Mouse (Mus musculus): ENCODE data around the gene Kcnq1.

Gene Kcnq1

GRCm38 (mm10) chr7:143412606-143413005, 306.4 kb downstream of the Kcnq1 start:
- no peak for DNase-seq (ENCODE audit: low read depth, low spot score)

GRCm38 (mm10) chr7:143415070-143415469, 308.9 kb downstream of the Kcnq1 start:
- no peak for DNase-seq (ENCODE audit: low read depth, low spot score)

GRCm38 (mm10) chr7:143416406-143416805, 310.2 kb downstream of the Kcnq1 start:
- DNase-seq (ENCODE audit: low read depth, low spot score): no peak

DNA sequence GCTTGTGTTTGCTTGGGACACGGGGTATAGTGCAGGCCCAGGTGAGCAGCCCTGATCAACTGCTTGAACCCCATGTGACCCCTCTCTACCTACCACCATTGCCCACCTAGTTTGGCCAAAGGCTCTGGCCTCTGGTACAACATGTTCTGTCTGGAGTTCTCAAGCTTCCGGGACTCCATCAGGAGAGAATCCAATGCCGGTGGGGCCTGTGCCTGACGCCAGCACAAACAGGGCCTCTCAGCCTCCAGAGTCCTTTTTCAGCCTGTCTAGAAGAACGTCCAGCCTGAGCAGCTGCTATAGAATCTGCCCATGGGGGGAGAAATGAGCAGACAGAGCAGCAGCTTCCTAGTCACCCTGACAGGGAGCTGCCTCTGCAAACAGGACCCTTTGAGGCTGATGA, 311.7 kb downstream of the Kcnq1 start:
- no peak for DNase-seq (ENCODE audit: low read depth, low spot score)

DNA sequence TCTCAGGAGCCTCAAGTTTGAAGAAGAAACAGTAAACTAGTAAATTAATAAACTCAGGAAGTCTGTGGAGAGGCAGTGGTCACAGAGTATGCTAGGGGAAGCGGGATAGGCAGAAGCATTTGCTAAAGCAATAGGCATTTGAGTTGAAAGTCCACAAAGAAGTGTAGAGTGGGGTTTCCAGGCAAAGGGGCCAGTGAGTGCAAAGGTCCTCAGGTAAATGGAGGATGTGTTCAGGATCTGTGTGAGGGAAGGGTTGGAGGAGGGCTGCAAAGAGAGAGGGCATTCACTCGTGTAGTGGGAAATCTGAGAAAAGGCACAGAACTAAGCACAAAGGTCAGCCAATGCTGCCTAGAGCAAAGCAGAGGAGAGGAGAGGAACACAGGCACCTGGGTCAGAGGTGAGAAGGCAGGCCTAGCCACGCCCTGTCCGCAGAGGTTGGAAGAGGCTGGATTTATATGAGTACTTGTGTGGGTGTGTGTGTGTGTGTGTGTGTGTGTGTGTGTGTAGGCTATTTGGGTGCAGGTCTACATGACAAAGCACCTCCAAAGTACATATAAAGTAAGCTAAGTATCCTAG, 313.5 kb downstream of the Kcnq1 start:
- no peak for DNase-seq (ENCODE audit: low read depth, low spot score)

DNA sequence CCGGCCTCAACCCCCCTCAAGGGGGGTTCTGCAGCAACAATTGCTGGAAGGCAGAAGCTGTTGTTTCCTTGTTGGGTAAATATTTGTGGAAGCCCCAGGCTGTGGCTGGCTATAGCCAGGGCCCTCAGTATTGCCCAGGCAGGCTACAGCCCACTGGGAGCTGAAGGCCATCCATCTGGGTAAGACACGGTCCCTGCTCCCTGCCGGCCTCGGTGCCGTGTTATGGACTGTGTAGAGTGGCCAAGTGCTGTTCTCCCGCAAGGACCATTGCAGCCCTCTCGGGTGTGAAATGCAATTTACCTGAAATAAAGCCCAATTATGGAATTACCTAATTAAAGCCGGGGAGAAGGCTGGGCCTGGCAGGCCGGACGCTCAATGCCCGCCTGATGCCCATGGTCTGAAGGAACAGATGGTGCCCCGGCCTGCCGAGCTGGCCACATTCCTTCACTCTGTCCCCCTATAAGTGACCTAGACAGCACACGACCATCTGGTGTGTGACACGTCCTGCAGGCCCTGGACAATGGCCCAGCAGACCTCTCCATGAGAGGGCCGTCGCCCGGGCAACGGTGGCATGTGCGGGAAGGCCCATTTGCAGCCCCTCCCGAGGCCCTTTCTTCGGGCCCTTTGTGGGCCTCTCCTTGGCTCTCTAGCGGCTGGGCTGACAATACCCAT, 322.1 kb downstream of the Kcnq1 start:
- peak; percentile 81 for DNase-seq (ENCODE audit: low read depth, low spot score)

- DNase-seq (ENCODE audit: low read depth, low spot score): peak; percentile 28
Measured at GRCm38 (mm10) chr7:143428814-143429499, 322.8 kb downstream of the Kcnq1 start.

- no peak for DNase-seq (ENCODE audit: low read depth, low spot score)
Measured at GRCm38 (mm10) chr7:143432631-143433030, 326.5 kb downstream of the Kcnq1 start.

GRCm38 (mm10) chr7:143433331-143433730, 327.2 kb downstream of the Kcnq1 start:
- DNase-seq (ENCODE audit: low read depth, low spot score): no peak

DNA sequence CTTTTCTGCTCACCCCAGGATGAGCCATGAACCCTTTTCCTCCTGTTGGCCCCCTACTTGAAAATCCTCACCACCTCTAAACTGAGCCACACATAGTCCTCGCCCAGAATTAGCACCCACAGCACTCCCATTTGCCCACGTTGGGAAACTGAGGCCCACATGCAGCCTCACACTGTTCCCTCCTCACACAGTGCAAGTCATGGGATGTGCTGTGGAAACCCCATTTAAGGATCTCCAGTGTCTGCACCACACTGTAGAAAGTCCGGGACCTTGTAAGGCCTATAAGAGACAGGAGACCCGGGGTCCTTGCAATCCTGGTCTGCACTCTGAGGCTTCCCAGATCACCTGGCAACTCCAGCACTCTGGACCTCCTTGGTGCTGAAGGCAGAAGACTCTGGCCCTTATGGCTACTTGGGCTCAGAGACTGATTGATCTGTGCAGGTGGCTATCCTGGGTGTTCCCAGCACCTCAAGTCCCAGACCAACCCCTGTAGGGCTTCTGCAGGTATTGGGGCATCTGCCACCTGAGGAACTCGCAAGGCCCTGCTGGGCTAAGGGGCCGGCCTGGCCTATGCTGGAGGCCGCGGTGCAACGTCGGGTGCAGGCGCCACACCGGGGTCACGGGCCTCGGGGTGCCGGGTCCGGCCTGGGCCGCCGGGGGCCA, 331.2 kb downstream of the Kcnq1 start:
- DNase-seq (ENCODE audit: low read depth, low spot score): no peak

GRCm38 (mm10) chr7:143437894-143438581, 331.9 kb downstream of the Kcnq1 start:
- DNase-seq (ENCODE audit: low read depth, low spot score): peak; percentile 73

- no peak for DNase-seq (ENCODE audit: low read depth, low spot score)
Measured at GRCm38 (mm10) chr7:143438965-143439364, 332.8 kb downstream of the Kcnq1 start.

DNA sequence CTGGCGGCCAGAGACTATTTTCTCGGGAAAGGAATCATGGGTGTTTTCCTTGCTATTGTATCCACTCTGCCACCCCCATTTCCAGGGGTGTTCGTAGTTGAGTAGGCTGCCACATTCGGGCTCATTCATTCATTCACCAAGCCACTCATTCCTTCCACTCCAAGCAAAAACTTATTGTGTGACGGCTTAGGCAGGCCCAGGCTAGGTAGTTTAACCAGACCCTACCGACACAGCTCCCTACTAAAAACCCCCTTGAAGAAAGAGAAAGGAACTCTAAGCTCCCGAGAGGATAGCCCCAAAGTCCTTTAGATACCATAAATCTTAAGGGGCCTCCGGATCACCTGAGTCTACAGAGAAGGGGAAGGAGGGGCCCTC, 338.4 kb downstream of the Kcnq1 start:
- no peak for DNase-seq (ENCODE audit: low read depth, low spot score)

- peak; percentile 67 for DNase-seq (ENCODE audit: low read depth, low spot score)
Measured at GRCm38 (mm10) chr7:143444955-143445648, 338.9 kb downstream of the Kcnq1 start.

DNA sequence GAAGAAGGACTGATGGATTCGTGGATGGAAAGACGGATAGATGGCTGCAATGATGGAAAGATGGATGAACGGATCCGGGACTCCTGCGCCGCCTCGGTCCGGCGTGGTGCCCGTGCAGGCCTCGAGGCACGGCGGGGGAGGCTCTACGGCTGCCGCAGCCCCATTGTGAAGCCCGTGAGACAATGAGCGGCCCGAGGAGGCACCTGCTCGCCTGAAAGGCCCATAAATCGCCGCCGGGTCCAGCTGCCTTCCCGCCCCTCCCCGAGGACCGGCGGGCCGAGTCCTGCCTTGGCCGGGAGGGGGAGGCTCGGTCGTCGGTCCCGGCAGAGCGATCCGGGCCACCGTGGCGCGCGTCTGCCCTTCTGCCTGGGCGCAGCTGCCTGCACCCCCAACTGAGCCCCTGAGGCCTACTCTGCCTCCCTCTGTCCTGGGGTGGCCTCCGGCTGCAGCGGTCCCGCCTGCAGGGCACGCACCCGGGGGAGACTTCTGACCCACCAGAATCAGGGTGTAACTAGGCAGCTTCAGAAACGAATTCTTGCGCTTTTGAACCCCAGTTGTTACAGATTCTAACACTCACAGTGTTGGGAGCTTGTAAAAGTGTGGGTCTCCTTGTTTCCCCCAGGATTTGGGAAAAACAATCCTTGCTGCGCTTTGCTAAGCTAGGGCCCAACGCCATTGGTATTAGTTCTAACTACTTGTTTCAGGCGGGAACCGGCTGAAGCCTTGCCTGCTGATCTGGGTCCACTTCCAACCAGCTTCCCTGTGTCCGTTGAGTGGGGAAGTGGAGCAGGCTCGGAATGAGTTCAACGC, 339.7 kb downstream of the Kcnq1 start:
- peak; percentile 68 for DNase-seq (ENCODE audit: low read depth, low spot score)

DNA sequence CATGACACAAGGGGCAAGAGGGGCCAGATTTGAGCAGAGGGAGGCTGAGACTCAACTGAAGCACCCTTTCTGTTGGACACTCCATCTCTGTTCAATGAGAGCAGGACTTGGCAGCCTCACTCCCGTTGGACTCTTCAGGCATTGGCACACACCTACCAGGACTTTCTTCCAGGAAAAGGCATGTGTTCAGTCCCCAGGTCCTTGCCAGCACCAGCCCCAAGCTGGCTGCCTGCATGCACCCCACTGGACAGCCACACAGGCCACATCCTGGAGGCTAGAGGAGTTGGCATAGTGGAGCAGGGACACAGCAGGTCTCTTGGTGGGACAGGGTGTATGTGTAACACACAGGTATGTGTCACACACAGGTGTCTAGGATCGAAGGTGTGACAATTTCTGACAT, 341.0 kb downstream of the Kcnq1 start:
- DNase-seq (ENCODE audit: low read depth, low spot score): no peak

- no peak for DNase-seq (ENCODE audit: low read depth, low spot score)
Measured at GRCm38 (mm10) chr7:143458963-143459331, 352.8 kb downstream of the Kcnq1 start.

DNA sequence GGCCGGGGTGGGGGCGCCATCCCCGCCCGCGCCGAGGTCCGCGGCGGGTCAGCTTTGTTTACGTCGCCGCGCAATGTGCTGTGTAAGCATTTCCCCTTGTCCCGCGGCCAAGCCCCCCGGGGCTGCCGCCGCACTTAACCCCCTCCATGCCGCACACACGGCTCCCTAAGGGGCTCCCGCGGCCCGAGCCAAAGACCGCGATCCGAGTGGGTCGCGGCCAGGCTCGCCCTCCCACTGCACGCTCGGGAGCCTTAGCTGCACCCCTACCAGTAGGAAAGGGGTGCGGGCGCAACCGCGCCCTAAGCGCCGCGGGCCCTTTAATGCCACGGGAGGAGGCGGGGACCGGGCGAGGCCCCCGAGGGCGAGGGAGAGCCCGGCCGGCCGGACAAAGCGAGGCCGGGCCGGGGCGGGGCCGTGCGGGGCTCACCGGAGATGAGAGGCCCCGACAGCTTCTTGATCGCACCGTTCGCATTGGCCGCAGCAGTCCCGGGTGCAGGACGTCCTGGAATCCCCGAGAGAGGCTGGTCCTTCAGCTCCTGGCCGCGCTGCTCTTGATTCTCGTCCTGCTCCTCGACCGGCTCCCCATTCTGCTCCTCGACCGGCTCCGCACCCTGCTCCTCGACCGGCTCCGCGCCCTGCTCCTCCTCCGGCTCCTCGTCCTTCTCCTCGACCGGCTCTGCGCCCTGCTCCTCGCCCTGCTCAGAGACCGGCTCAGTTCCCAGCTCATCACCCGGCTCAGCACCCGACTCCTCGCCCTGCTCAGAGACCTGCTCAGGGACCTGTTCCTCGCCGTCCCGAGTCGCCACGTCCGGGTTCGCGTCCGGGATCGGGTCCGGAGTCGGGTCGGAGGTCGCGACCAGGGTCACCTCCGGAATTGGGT, 353.4 kb downstream of the Kcnq1 start:
- DNase-seq (ENCODE audit: low read depth, low spot score): no peak

DNA sequence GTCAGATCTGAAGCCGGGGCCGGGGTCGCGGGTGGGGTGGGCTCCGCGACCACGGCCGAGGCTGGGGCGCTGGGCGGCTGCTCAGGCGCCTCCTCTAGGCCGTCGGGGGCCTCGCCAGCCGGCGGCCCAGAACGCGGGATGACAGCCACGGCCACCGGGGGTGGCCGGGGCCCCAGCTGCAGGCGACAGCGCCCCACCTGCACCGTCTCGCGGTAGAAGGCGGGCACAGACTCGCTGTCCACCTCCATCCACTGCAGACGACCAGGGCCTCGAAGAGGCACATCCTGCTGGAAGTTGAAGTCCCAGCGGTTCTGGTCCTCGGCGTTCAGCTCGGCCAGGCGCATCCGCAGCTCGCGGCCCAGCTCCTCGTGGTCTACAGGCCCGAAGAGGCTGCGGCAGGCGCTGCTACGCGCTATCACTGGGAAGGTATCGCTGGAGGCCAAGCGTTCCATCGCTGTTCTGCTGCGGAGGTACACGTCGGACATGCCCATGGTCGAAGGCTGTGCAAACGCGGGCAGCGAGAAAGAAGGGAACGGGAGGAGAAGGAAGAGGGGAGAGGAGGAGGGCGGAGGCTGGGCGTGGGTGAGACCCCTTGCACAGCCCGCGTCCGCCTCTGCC, 354.2 kb downstream of the Kcnq1 start:
- no peak for DNase-seq (ENCODE audit: low read depth, low spot score)
